Mouse (Mus musculus) E14TG2a.4 (cell line): Measurements from ENCODE around the gene Ttc7b.

Experiments
- CTCF ChIP-seq: conservative IDR thresholded peaks from 2 replicates; pipeline ENCODE4 v1.5.1; 2014; ENCODE audit warnings: low read length
- NANOG ChIP-seq: IDR thresholded peaks from 2 replicates; pipeline ENCODE4 v1.6.1; 2014; ENCODE audit warnings: borderline replicate concordance, low read length, mixed read lengths
- POU5F1 ChIP-seq: IDR thresholded peaks from 2 replicates; pipeline ENCODE4 v1.6.1; 2014; ENCODE audit warnings: low read length, borderline replicate concordance

DNA sequence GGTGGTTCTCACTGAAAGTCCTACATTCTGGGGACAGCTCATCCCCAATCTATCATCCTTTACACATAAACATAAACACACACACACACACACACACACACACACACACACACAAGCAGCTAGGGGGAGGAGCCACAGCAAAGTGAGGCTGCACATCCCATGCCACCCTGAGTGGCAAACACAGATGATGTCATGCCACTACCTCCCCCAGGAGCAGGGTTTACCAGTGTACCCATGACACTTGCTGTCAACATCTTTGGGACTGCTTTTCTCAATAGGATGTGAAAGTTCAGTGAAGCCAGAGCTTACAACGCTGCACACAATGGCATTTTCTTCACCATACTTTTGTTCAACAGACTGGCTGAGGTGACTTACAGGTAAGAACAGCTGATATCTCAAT is 140.8 kb downstream of the Ttc7b start:
- TF ChIP-seq CTCF: no peak
- TF ChIP-seq NANOG: no peak
- no peak for TF ChIP-seq POU5F1
